Mouse (Mus musculus) MEL (cell line): ENCODE measurements around the gene Trpm3. TPM values are rescaled to one million over a fixed set of nuclear protein-coding genes. Genes with fewer than 3 reads are reported as not detected.

Experiments used
- DNase-seq: peaks from one replicate; pipeline ENCODE4 v3.0.0; 2011; ENCODE audit warnings: low read depth, low spot score
- H3K27ac ChIP-seq: 2 replicates; pipeline ENCODE4 v1.5.1; 2012; ENCODE audit warnings: low read depth, mild to moderate bottlenecking, control low read depth, low read length, moderate library complexity; ENCODE audit not compliant: control insufficient read depth
- H3K27me3 ChIP-seq, 2 experiments: fragments of 150-350 bp in 1 of 2; sonication (generic) in 1 of 2; 2 replicates each; pipeline ENCODE4 v1.6.1; 2012; ENCODE audit warnings: low read length in 2 of 2, mild to moderate bottlenecking in 2 of 2, improper control_type of control experiment in 1 of 2, moderate library complexity in 1 of 2; ENCODE audit not compliant: insufficient read depth in 2 of 2, control insufficient read depth in 1 of 2
- H3K36me3 ChIP-seq, 2 experiments: 2 replicates each; pipeline ENCODE4 v1.6.1; 2012 to 2014; ENCODE audit warnings: low read length in 2 of 2, improper control_type of control experiment in 1 of 2, inconsistent platforms in 1 of 2, mild to moderate bottlenecking in 1 of 2; ENCODE audit not compliant: insufficient read depth in 2 of 2, control insufficient read depth in 1 of 2
- H3K4me1 ChIP-seq, 2 experiments: fragments of 150-350 bp in 1 of 2; sonication (generic) in 1 of 2; 2 replicates each; pipeline ENCODE4 v1.6.1; 2012; ENCODE audit warnings: low read length in 2 of 2, improper control_type of control experiment in 1 of 2, mild to moderate bottlenecking in 1 of 2; ENCODE audit not compliant: insufficient read depth in 2 of 2, control insufficient read depth in 1 of 2
- H3K4me3 ChIP-seq, 2 experiments: fragments of 150-350 bp in 1 of 2; sonication (generic) in 1 of 2; 2 replicates each; pipeline ENCODE4 v1.5.1; 2012; ENCODE audit warnings: low read depth in 2 of 2, low read length in 2 of 2, mild to moderate bottlenecking in 2 of 2, moderate library complexity in 2 of 2, control low read depth in 1 of 2, improper control_type of control experiment in 1 of 2; ENCODE audit not compliant: control insufficient read depth in 1 of 2, insufficient read depth in 1 of 2
- H3K79me2 ChIP-seq: 2 replicates; pipeline ENCODE4 v1.6.1; 2012; ENCODE audit warnings: mild to moderate bottlenecking, low read length, moderate library complexity; ENCODE audit not compliant: control insufficient read depth, poor library complexity, insufficient read depth
- H3K9ac ChIP-seq: 2 replicates; pipeline ENCODE4 v1.6.1; 2012; ENCODE audit warnings: low read depth, mild to moderate bottlenecking, control low read depth, low read length, moderate library complexity; ENCODE audit not compliant: control insufficient read depth, poor library complexity, severe bottlenecking
- H3K9me3 ChIP-seq: fragments of 150-350 bp; sonication (generic); replicated peaks from 2 replicates; pipeline ENCODE4 v1.6.1; 2012; ENCODE audit warnings: mild to moderate bottlenecking, low read length, improper control_type of control experiment, moderate library complexity; ENCODE audit not compliant: insufficient read depth
- BHLHE40 ChIP-seq: IDR thresholded peaks from 2 replicates; pipeline ENCODE4 v1.6.1; 2012; ENCODE audit warnings: low read depth, mild to moderate bottlenecking, inconsistent platforms, low read length, improper control_type of control experiment, borderline replicate concordance
- CHD1 ChIP-seq: IDR thresholded peaks from 2 replicates; pipeline ENCODE4 v1.6.1; 2012; ENCODE audit warnings: low read depth, mild to moderate bottlenecking, inconsistent platforms, low read length, improper control_type of control experiment
- E2F4 ChIP-seq: IDR thresholded peaks from 2 replicates; pipeline ENCODE4 v1.6.1; 2011; ENCODE audit warnings: low read depth, low read length, improper control_type of control experiment, borderline replicate concordance
- EP300 ChIP-seq, 2 experiments: IDR thresholded peaks; 2 replicates each; pipeline ENCODE4 v1.6.1; 2011; ENCODE audit warnings: improper control_type of control experiment in 2 of 2, low read length in 2 of 2, low read depth in 1 of 2, mild to moderate bottlenecking in 1 of 2
- KAT2A ChIP-seq: conservative IDR thresholded peaks from 2 replicates; pipeline ENCODE4 v1.6.1; 2012; ENCODE audit warnings: low read depth, low read length, improper control_type of control experiment, inconsistent platforms
- MAFK ChIP-seq: IDR thresholded peaks from 2 replicates; pipeline ENCODE4 v1.6.1; 2011; ENCODE audit warnings: low read depth, mild to moderate bottlenecking, low read length, improper control_type of control experiment, borderline replicate concordance
- MEF2A ChIP-seq: IDR thresholded peaks from 2 replicates; pipeline ENCODE4 v1.6.1; 2014; ENCODE audit warnings: low read depth, mild to moderate bottlenecking, inconsistent platforms, low read length, improper control_type of control experiment; ENCODE audit not compliant: poor library complexity, insufficient replicate concordance, severe bottlenecking; ENCODE audit errors: extremely low read depth
- NELFE ChIP-seq: IDR thresholded peaks from 2 replicates; pipeline ENCODE4 v1.6.1; 2011; ENCODE audit warnings: low read depth, low read length, improper control_type of control experiment
- NRF1 ChIP-seq: IDR thresholded peaks from 2 replicates; pipeline ENCODE4 v1.6.1; 2014; ENCODE audit warnings: low read depth, mild to moderate bottlenecking, inconsistent platforms, low read length, improper control_type of control experiment, moderate library complexity; ENCODE audit not compliant: poor library complexity, insufficient read depth, severe bottlenecking
- POLR2A ChIP-seq, 2 experiments: IDR thresholded peaks; 2 replicates each; pipeline ENCODE4 v1.6.1; 2011 to 2012; ENCODE audit warnings: low read length in 2 of 2, mild to moderate bottlenecking in 2 of 2, control low read depth in 1 of 2, improper control_type of control experiment in 1 of 2, low read depth in 1 of 2, moderate library complexity in 1 of 2; ENCODE audit not compliant: control insufficient read depth in 1 of 2, insufficient read depth in 1 of 2, poor library complexity in 1 of 2
- POLR2AphosphoS2 ChIP-seq: IDR thresholded peaks from 2 replicates; pipeline ENCODE4 v1.6.1; 2011; ENCODE audit warnings: low read length, improper control_type of control experiment
- POLR2AphosphoS5 ChIP-seq: IDR thresholded peaks from 2 replicates; pipeline ENCODE4 v1.6.1; 2012; ENCODE audit warnings: low read depth, borderline replicate concordance, mild to moderate bottlenecking, inconsistent platforms, low read length, moderate library complexity, mixed read lengths
- RCOR1 ChIP-seq: IDR thresholded peaks from 2 replicates; pipeline ENCODE4 v1.6.1; 2012; ENCODE audit warnings: low read depth, mild to moderate bottlenecking, inconsistent platforms, low read length, improper control_type of control experiment
- SIN3A ChIP-seq: IDR thresholded peaks from 2 replicates; pipeline ENCODE4 v1.6.1; 2012; ENCODE audit warnings: low read length, improper control_type of control experiment, inconsistent platforms
- SMC3 ChIP-seq: IDR thresholded peaks from 2 replicates; pipeline ENCODE4 v1.6.1; 2011; ENCODE audit warnings: low read depth, low read length, improper control_type of control experiment
- TBP ChIP-seq: IDR thresholded peaks from 2 replicates; pipeline ENCODE4 v1.8.0; 2011; ENCODE audit warnings: low read depth, low read length, improper control_type of control experiment
- TCF12 ChIP-seq: IDR thresholded peaks from 2 replicates; pipeline ENCODE4 v1.6.1; 2014; ENCODE audit warnings: low read depth, mild to moderate bottlenecking, inconsistent platforms, low read length, improper control_type of control experiment, moderate library complexity
- UBTF ChIP-seq: IDR thresholded peaks from 2 replicates; pipeline ENCODE4 v1.6.1; 2012; ENCODE audit warnings: low read depth, mild to moderate bottlenecking, inconsistent platforms, low read length, improper control_type of control experiment, moderate library complexity, borderline replicate concordance; ENCODE audit not compliant: insufficient read depth
- USF1 ChIP-seq: IDR thresholded peaks from 2 replicates; pipeline ENCODE4 v1.6.1; 2014; ENCODE audit warnings: low read depth, mild to moderate bottlenecking, inconsistent platforms, low read length, improper control_type of control experiment, moderate library complexity
- USF2 ChIP-seq, 2 experiments: IDR thresholded peaks; 2 replicates each; pipeline ENCODE4 v1.6.1; 2011 to 2012; ENCODE audit warnings: improper control_type of control experiment in 2 of 2, low read length in 2 of 2, borderline replicate concordance in 1 of 2, inconsistent platforms in 1 of 2, low read depth in 1 of 2, mild to moderate bottlenecking in 1 of 2; ENCODE audit not compliant: insufficient read depth in 1 of 2
- ZC3H11A ChIP-seq: IDR thresholded peaks from 2 replicates; pipeline ENCODE4 v1.6.1; 2012; ENCODE audit warnings: low read depth, mild to moderate bottlenecking, inconsistent platforms, low read length, improper control_type of control experiment
- ZKSCAN1 ChIP-seq: IDR thresholded peaks from 2 replicates; pipeline ENCODE4 v1.6.1; 2012; ENCODE audit warnings: low read depth, mild to moderate bottlenecking, inconsistent platforms, low read length, improper control_type of control experiment, moderate library complexity
- ZNF384 ChIP-seq: IDR thresholded peaks from 2 replicates; pipeline ENCODE4 v1.6.1; 2012; ENCODE audit warnings: low read depth, mild to moderate bottlenecking, inconsistent platforms, low read length, improper control_type of control experiment
- polyA plus RNA-seq, 2 experiments: library from polyadenylated mRNA; stranded (reverse) in 1 of 2; unstranded in 1 of 2; fragments of >175 nt in 1 of 2; fragments of >200 nt in 1 of 2; gene quantifications; 2 replicates each; pipeline versions ENCODE4 v1.2.1 to v1.2.4; 2012; ENCODE audit warnings: low replicate concordance in 2 of 2, low read depth in 1 of 2; ENCODE audit not compliant: insufficient read length in 2 of 2, insufficient read depth in 1 of 2, missing spikeins in 1 of 2
- total RNA-seq: library from RNA; depleted of rRNA; stranded (reverse); fragments of 300-350 nt; gene quantifications from 2 replicates; pipeline ENCODE4 v1.2.3, GENCODE M21; 2012

Gene Trpm3
- total and polyA plus RNA-seq, 3 experiments: not detected

DNA sequence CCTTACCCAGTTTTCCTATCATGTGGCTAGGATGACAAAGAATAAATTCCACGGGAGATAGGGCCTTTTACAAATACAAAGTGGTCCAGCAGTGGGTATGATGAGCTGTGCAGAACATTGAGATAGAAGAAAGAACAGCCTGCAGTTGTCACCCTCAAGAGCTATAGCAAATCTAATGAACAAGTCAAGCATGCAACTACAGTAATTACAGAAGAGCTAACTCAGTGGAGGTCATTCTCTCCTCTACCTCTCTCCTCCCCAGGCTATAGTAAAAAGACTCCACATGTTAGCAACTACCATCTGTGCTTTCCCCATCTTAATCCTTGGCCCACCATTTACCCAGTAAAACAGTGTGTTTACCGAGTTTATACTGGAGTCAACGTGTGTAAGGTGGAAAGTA, 629.4 kb downstream of the Trpm3 start:
- no peaks in the 10 kb centered on the region for H3K36me3 ChIP-seq
- H3K27me3 ChIP-seq: no peaks in the 10 kb centered on the region
- H3K4me3 ChIP-seq: no peak overlapping the region
- no peaks in the 10 kb centered on the region for H3K79me2 ChIP-seq
- no peaks in the 10 kb centered on the region for H3K9me3 ChIP-seq
- DNase-seq: no peak
- H3K27ac ChIP-seq: no peak overlapping the region
- TF ChIP-seq USF1 (no peak), USF2 (IDR thresholded peaks at IDR 0.05; ENCODE audit: borderline replicate concordance in 1 of 2, insufficient read depth in 1 of 2, low read depth in 1 of 2, low read length in 2 of 2) (no peak), ZC3H11A (no peak), E2F4 (no peak), ZKSCAN1 (no peak), KAT2A (no peak), MAFK (no peak), ZNF384 (no peak), SIN3A (no peak), TCF12 (no peak), MEF2A (no peak), NRF1 (no peak), POLR2A (IDR thresholded peaks at IDR 0.05; ENCODE audit: control insufficient read depth in 1 of 2, insufficient read depth in 1 of 2, low read depth in 1 of 2, low read length in 2 of 2, poor library complexity in 1 of 2) (no peak), CHD1 (no peak), NELFE (no peak), SMC3 (no peak), BHLHE40 (no peak), EP300 (IDR thresholded peaks at IDR 0.05; ENCODE audit: low read depth in 1 of 2, low read length in 2 of 2) (no peak), POLR2AphosphoS5 (no peak)
- no peak overlapping the region for H3K9ac ChIP-seq
- no peaks in the 10 kb centered on the region for H3K4me1 ChIP-seq

DNA sequence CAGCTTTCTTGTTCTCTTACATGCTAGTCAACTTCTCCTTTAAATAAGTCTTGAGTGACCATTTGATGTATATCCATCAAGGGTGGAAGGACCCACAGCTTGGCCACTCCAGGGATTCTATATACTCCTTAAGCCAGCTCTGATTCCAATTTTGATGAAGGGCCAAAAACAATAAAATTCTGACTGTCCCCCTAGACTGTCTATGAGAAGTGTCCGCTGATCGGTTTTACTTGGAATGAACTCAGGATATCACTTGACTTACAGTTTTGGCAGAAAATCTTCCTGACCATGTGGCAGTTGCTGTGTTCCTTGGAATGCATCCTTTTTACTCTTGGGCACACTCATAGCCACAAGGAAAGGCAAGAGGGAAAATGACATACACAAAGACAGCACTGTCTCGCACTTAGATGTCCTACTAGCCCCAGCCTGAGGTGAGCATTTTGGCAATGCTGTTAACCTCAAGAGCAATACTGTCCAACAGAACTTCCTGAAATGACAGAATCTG, 636.4 kb downstream of the Trpm3 start:
- no peak for DNase-seq
- H3K36me3 ChIP-seq: no peaks in the 10 kb centered on the region
- no peak overlapping the region for H3K27ac ChIP-seq
- no peak overlapping the region for H3K9ac ChIP-seq
- no peaks in the 10 kb centered on the region for H3K9me3 ChIP-seq
- H3K27me3 ChIP-seq: no peaks in the 10 kb centered on the region
- H3K4me1 ChIP-seq: no peaks in the 10 kb centered on the region
- no peak overlapping the region for H3K4me3 ChIP-seq
- no peaks in the 10 kb centered on the region for H3K79me2 ChIP-seq
- TF ChIP-seq E2F4: no peak
- TF ChIP-seq BHLHE40: no peak
- no peak for TF ChIP-seq USF2 (IDR thresholded peaks at IDR 0.05; ENCODE audit: borderline replicate concordance in 1 of 2, insufficient read depth in 1 of 2, low read depth in 1 of 2, low read length in 2 of 2)
- TF ChIP-seq POLR2A (IDR thresholded peaks at IDR 0.05; ENCODE audit: control insufficient read depth in 1 of 2, insufficient read depth in 1 of 2, low read depth in 1 of 2, low read length in 2 of 2, poor library complexity in 1 of 2): no peak
- TF ChIP-seq MAFK: no peak
- no peak for TF ChIP-seq TBP
- TF ChIP-seq RCOR1: no peak
- TF ChIP-seq POLR2AphosphoS2: no peak
- no peak for TF ChIP-seq ZC3H11A
- no peak for TF ChIP-seq NRF1
- no peak for TF ChIP-seq UBTF
